Mouse (Mus musculus) hindbrain, postnatal 0 days (tissue): Measurements from ENCODE around the gene Islr. TPM values are rescaled to one million over a fixed set of nuclear protein-coding genes. Genes with fewer than 3 reads are reported as not detected.

ENCODE experiments used
- ATAC-seq: fragments of 200-750 bp; cut with Nextera tagmentation; 2 replicates; pipeline ENCODE4 v1.8.0; 2017; ENCODE audit warnings: mild to moderate bottlenecking, moderate TSS enrichment, moderate library complexity
- DNase-seq: peaks from one replicate; pipeline ENCODE4 v3.0.0-alpha.2; 2015; ENCODE audit warnings: low spot score
- H3K27ac ChIP-seq: fragments of 300-500 bp; sonication (generic); 2 replicates; pipeline ENCODE4 v1.5.1; 2014; ENCODE audit warnings: mild to moderate bottlenecking
- H3K27me3 ChIP-seq: fragments of 300-500 bp; sonication (generic); 2 replicates; pipeline ENCODE4 v1.6.1; 2014; ENCODE audit warnings: low read length, mixed read lengths; ENCODE audit not compliant: insufficient read depth
- H3K36me3 ChIP-seq: fragments of 300-500 bp; sonication (generic); 2 replicates; pipeline ENCODE4 v1.6.1; 2014; ENCODE audit warnings: low read length, mixed read lengths; ENCODE audit not compliant: insufficient read depth
- H3K4me1 ChIP-seq: fragments of 300-500 bp; sonication (generic); 2 replicates; pipeline ENCODE4 v1.6.1; 2014; ENCODE audit warnings: antibody characterized with exemption, low read length, mixed read lengths; ENCODE audit not compliant: insufficient read depth
- H3K4me2 ChIP-seq: fragments of 300-500 bp; sonication (generic); 2 replicates; pipeline ENCODE4 v1.6.1; 2014; ENCODE audit warnings: low read depth, mild to moderate bottlenecking, low read length, moderate library complexity, mixed read lengths
- H3K4me3 ChIP-seq: fragments of 300-500 bp; sonication (generic); 2 replicates; pipeline ENCODE4 v1.5.1; 2014; ENCODE audit warnings: low read length
- H3K9ac ChIP-seq: fragments of 300-500 bp; sonication (generic); replicated peaks from 2 replicates; pipeline ENCODE4 v1.6.1; 2014; ENCODE audit warnings: mild to moderate bottlenecking, low read length, moderate library complexity, mixed read lengths
- H3K9me3 ChIP-seq: fragments of 300-500 bp; sonication (generic); 2 replicates; pipeline ENCODE4 v1.6.1; 2016; ENCODE audit warnings: low read length, mixed read lengths
- CTCF ChIP-seq: IDR thresholded peaks from 2 replicates; pipeline ENCODE4 v1.5.1; 2016; ENCODE audit warnings: antibody characterized with exemption, control low read depth, low read depth
- WGBS: fragments of 180-500 bp; shearing (Covaris S2); extraction: QIAGEN DNeasy Blood & Tissue Kit; methylation state at CpG from one replicate; pipeline ENCODE4 v1.1.7; 2014; 5-methylcytosine and 5-hydroxymethylcytosine counted together
- polyA plus RNA-seq: library from polyadenylated mRNA; unstranded; fragments of >200 nt; fragmentation: Nextera tagmentation; extraction: Ambion mirVana; gene quantifications from 2 replicates; pipeline ENCODE4 v1.2.1, GENCODE M21; 2015
- total RNA-seq: library from RNA; depleted of rRNA; stranded (reverse); fragments of >200 nt; gene quantifications from 2 replicates; pipeline ENCODE4 v1.2.3, GENCODE M21; 2014

The Islr gene
- total and polyA plus RNA-seq, 2 experiments from 2014 or later = 33.5 to 72.8 TPM

DNA sequence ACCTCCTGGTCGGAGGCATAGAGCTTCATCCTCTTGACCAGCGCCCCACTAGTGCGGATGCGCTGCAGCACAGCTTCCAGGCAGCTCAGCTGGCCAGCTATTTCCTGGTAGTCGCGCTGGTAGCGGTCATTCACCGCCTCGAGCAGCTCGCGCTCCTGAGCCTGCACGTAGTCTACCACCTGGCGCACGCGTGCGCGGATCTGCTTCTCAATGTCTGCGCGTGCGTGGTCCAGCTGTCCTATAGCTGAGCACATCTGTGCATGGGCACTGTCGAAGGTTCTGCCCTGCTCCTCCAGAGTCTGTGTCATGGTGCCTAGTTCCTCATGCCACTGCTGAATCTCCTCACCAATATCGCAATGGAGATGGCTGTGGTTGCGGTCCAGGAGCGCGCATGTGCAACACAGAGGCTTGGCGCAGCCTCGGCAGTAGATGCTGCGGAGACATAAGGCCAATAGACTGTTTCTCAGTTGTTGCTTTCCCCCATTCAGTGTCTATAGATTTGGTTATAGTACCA lies 30.5 kb upstream of the Islr start:
- Histone ChIP-seq H3K9ac (no peak overlapping the region), H3K27me3 (no peaks in the 10 kb centered on the region), H3K27ac (no peak overlapping the region), H3K36me3 (no peaks in the 10 kb centered on the region; the same call in 1 of the 2 replicates), H3K4me2 (no peak overlapping the region), H3K4me1 (no peaks in the 10 kb centered on the region), H3K9me3 (no peaks in the 10 kb centered on the region), H3K4me3 (no peak overlapping the region)
- 95% methylated on average over 28 of the region's 28 CpGs for WGBS
- ATAC-seq (no peak), DNase-seq (no peak)
- no peak for TF ChIP-seq CTCF

DNA sequence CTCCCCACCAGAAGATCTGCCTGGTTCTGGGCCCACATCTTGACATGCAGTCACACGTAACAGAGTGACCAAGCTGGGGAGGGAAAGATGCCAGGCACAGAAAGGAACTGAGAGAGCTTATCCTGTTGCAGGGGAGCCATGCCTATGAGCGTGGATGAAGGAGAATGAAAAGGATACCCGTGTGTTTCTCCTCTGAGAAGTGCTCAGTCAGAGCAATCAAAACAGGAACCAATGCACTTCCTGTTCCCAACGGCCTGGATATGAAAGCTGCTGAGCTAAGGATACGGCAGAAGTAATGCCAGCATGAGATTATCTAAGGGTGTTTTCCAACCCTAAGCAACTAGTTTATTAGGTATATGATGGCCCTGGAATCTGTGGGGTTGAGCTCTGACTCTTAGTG lies 28.3 kb upstream of the Islr start:
- Histone ChIP-seq H3K9me3 (no peaks in the 10 kb centered on the region), H3K27ac (no peak overlapping the region), H3K4me2 (no peak overlapping the region), H3K4me1 (no peaks in the 10 kb centered on the region), H3K36me3 (peaks cover 3% of the 10 kb centered on the region; the same call in 1 of the 2 replicates), H3K4me3 (no peak overlapping the region), H3K9ac (no peak overlapping the region), H3K27me3 (no peaks in the 10 kb centered on the region)
- 73% methylated on average over 5 of the region's 5 CpGs for WGBS
- TF ChIP-seq CTCF = no peak
- DNase-seq (no peak), ATAC-seq (no peak)

DNA sequence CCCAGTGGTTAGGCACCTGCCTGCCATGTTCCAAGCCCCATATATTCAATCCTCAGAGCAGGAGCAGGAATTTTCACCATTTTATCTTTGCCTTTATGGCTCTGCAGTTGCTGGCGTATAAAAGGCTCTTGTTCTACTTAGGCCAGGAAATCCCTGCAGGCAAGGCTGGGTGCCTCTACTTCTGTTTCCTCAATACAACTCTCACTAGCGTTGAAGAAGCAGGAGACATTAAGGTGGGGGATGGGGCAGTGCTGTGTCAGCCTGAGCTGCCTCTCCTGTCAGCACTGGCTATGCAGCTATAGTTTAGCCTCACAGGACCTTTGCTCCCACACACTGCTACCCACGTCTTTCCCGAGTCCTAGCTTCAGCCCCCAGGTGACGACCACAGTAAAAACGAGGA lies 27.6 kb upstream of the Islr start:
- ATAC-seq (no peak), DNase-seq (no peak)
- H3K27ac ChIP-seq = no peak overlapping the region
- H3K4me3 ChIP-seq = no peak overlapping the region
- no peaks in the 10 kb centered on the region for H3K4me1 ChIP-seq
- no peaks in the 10 kb centered on the region for H3K27me3 ChIP-seq
- H3K9ac ChIP-seq = no peak overlapping the region
- H3K36me3 ChIP-seq = peaks cover 3% of the 10 kb centered on the region; the same call in 1 of the 2 replicates
- WGBS = 74% methylated on average over 6 of the region's 6 CpGs
- no peak for TF ChIP-seq CTCF
- H3K9me3 ChIP-seq = no peaks in the 10 kb centered on the region
- no peak overlapping the region for H3K4me2 ChIP-seq

DNA sequence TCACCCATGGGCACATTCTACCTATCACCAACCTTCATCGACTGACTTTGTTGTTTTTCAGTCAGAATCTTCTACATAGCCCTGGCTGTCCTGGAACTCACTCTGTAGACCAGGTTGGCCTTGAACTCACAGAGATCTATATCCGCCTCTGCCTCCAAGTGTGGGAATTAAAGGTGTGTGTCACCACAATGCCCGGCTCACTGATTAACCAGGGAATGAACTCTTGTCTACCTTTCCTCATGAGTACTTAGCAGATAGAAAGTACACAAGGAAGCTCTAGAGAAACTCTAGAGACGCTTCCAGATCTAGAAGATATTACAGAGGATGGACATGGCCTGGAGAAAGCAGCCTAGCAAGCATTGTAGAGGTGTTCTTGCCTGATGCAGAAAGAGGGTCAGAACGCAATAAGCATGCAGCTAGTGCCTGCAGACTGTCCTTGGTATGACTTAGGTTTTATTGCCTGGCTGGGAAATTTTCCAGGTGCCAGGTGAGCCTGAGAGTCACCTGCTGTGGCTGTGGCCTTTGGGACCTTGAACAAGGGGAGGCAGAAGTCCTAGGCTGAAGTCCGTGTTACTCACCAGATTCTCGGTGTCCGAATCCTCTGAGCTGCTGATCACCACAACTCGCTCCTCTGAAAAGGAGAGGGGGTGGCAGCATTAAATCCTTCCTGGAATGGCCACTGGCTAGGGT lies 24.8 kb upstream of the Islr start:
- DNase-seq (no peak), ATAC-seq (no peak)
- H3K9ac ChIP-seq = no peak overlapping the region
- H3K4me2 ChIP-seq = no peak overlapping the region
- TF ChIP-seq CTCF = no peak
- no peak overlapping the region for H3K27ac ChIP-seq
- H3K4me3 ChIP-seq = no peak overlapping the region
- no peaks in the 10 kb centered on the region for H3K9me3 ChIP-seq
- WGBS = 92% methylated on average over 9 of the region's 9 CpGs
- H3K4me1 ChIP-seq = no peaks in the 10 kb centered on the region
- H3K36me3 ChIP-seq = peaks cover 3% of the 10 kb centered on the region; the same call in 1 of the 2 replicates
- H3K27me3 ChIP-seq = no peaks in the 10 kb centered on the region

DNA sequence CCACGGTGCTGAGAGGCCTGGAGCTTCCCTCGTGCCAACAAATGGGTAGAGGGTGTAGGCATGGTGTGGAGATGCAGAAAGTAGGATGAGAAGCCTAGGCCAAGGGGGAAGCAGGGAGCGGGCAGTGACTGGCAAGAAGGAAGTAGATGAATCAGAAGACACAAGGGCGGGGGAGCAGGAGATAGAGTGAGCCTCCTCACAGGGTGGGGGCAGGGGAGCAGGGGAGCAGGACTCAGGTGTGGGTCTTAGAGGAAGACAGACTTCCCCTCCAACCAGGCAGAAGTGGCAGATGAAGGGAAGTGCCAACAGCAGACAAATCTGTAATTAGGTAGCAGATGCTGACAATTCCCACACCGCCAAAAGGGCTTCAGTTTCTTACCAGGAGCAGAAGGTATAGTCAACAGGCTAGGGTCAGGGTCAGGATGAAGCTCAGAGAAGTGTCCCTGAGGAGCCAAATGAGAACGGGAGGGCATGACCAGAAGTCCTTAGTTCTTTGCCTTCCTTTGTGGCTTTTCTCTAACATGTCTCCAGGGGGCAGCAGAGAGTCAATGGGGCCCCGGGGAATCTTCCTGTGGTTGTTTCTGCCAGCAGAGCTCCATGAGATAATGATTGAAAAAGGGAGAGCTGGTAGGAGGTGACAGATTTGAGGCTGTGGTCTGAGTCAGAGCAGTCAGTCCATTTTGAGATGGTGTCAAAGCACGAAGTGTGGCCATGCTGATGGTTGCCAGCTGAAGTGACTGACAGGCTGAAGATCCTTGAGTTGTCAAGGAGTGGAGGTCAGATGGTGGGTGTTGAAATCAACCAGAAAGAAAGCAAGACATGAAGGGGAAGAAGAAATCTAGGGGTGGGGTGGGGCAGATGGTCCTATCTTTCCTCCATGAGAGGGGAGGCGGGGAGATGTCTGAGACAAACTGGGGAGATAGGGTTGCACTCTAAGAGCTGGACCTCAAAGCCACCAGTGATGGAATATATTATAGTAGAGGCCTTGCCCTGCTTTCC lies 22.1 kb upstream of the Islr start:
- H3K9ac ChIP-seq = no peak overlapping the region
- DNase-seq (peak; percentile 29), ATAC-seq (no peak)
- TF ChIP-seq CTCF = peak; percentile 76
- H3K27me3 ChIP-seq = no peaks in the 10 kb centered on the region
- H3K4me1 ChIP-seq = no peaks in the 10 kb centered on the region
- H3K4me3 ChIP-seq = no peak overlapping the region
- H3K27ac ChIP-seq = no peak overlapping the region
- peaks cover 3% of the 10 kb centered on the region; the same call in 1 of the 2 replicates for H3K36me3 ChIP-seq
- 67% methylated on average over 9 of the region's 9 CpGs for WGBS
- H3K9me3 ChIP-seq = no peaks in the 10 kb centered on the region
- H3K4me2 ChIP-seq = no peak overlapping the region

DNA sequence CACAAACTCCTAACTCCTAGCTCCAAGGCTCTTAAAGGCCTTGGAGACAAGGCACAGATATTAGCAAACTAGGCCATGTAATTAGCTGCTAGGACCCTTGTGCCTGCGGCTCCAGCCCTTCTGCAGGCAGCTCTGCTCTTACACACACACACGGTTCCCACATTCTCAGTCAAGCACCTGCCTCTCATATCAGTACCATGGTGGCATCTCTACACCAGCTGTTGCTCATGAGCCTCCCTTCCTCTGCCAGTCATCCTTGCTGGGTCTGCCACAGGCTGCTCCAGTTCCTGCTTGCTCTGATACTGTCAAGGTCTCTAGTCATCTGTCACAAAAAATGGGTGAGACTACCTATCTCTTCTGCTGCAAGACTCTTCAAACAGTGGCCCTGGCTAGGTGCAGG lies 20.2 kb upstream of the Islr start:
- no peak overlapping the region for H3K4me3 ChIP-seq
- WGBS = 83% methylated on average over 2 of the region's 2 CpGs

More for the DNA sequence above, 20.2 kb upstream of the Islr start:
- no peak overlapping the region for H3K4me2 ChIP-seq
- H3K36me3 ChIP-seq = 0 out of 2 replicates have a peak, but pooled peaks cover 2% of the 10 kb centered on the region
- H3K9ac ChIP-seq = no peak overlapping the region
- no peak for TF ChIP-seq CTCF
- no peak overlapping the region for H3K27ac ChIP-seq
- ATAC-seq (no peak), DNase-seq (no peak)
- no peaks in the 10 kb centered on the region for H3K9me3 ChIP-seq
- no peaks in the 10 kb centered on the region for H3K27me3 ChIP-seq
- no peaks in the 10 kb centered on the region for H3K4me1 ChIP-seq
